Mouse (Mus musculus) intestine, embryonic 14.5 days (tissue): Measurements from ENCODE around the gene Nek7. TPM values are rescaled to one million over a fixed set of nuclear protein-coding genes. Genes with fewer than 3 reads are reported as not detected.

Experiments
- ATAC-seq: fragments of 200-750 bp; cut with Nextera tagmentation; replicated peaks from 2 replicates; pipeline ENCODE4 v1.8.0; 2017; ENCODE audit warnings: low read depth, moderate number of reproducible peaks, moderate TSS enrichment, moderate library complexity; ENCODE audit not compliant: low FRiP score, low TSS enrichment
- DNase-seq: peaks from one replicate; pipeline ENCODE4 v3.0.0-alpha.2; 2018; ENCODE audit warnings: low spot score
- H3K27ac ChIP-seq: fragments of 300-500 bp; sonication (generic); 2 replicates; pipeline ENCODE4 v1.5.1; 2014; ENCODE audit warnings: low read depth, mild to moderate bottlenecking, control low read depth
- H3K27me3 ChIP-seq: fragments of 300-500 bp; sonication (generic); replicated peaks from 2 replicates; pipeline ENCODE4 v1.6.1; 2014; ENCODE audit warnings: low read length, control low read depth; ENCODE audit not compliant: control insufficient read depth, insufficient read depth
- H3K36me3 ChIP-seq: fragments of 300-500 bp; sonication (generic); 2 replicates; pipeline ENCODE4 v1.6.1; 2014; ENCODE audit warnings: low read length, control low read depth; ENCODE audit not compliant: control insufficient read depth, insufficient read depth
- H3K4me1 ChIP-seq: fragments of 300-500 bp; sonication (generic); replicated peaks from 2 replicates; pipeline ENCODE4 v1.6.1; 2014; ENCODE audit warnings: low read length, control low read depth, mixed read lengths; ENCODE audit not compliant: control insufficient read depth, insufficient read depth
- H3K4me2 ChIP-seq: fragments of 300-500 bp; sonication (generic); 2 replicates; pipeline ENCODE4 v1.6.1; 2014; ENCODE audit warnings: low read length
- H3K4me3 ChIP-seq: fragments of 300-500 bp; sonication (generic); 2 replicates; pipeline ENCODE4 v1.5.1; 2014; ENCODE audit warnings: low read depth, low read length, control low read depth, mixed read lengths
- H3K9ac ChIP-seq: fragments of 300-500 bp; sonication (generic); 2 replicates; pipeline ENCODE4 v1.6.1; 2014; ENCODE audit warnings: mild to moderate bottlenecking, low read length
- H3K9me3 ChIP-seq: fragments of 300-500 bp; sonication (generic); 2 replicates; pipeline ENCODE4 v1.6.1; 2016; ENCODE audit warnings: low read length, control low read depth; ENCODE audit not compliant: control insufficient read depth
- WGBS: fragments of 180-500 bp; shearing (Covaris S2); extraction: QIAGEN DNeasy Blood & Tissue Kit; methylation state at CpG from one replicate; pipeline ENCODE4 v1.1.7; 2014; 5-methylcytosine and 5-hydroxymethylcytosine counted together
- polyA plus RNA-seq: library from polyadenylated mRNA; unstranded; fragments of >200 nt; fragmentation: Nextera tagmentation; extraction: Ambion mirVana; gene quantifications from 2 replicates; pipeline ENCODE4 v1.2.1, GENCODE M21; 2014

The Nek7 gene
- polyA plus RNA-seq, 1 experiment from 2014 or later, result 32.0 TPM

- no peak overlapping the region for H3K4me3 ChIP-seq
- 78% methylated on average over 5 of the region's 5 CpGs for WGBS
- DNase-seq, result no peak
Measured at GRCm38 (mm10) chr1:138530604-138531003, 89.3 kb downstream of the Nek7 start.

GRCm38 (mm10) chr1:138523962-138524361, 96.0 kb downstream of the Nek7 start:
- no peak overlapping the region for H3K4me3 ChIP-seq
- no peaks in the 10 kb centered on the region for H3K36me3 ChIP-seq
- H3K9ac ChIP-seq, result no peak overlapping the region
- H3K27ac ChIP-seq, result no peak overlapping the region
- DNase-seq (no peak), ATAC-seq (no peak)
- H3K27me3 ChIP-seq, result no peaks in the 10 kb centered on the region
- 76% methylated on average over 6 of the region's 6 CpGs for WGBS
- H3K4me1 ChIP-seq, result no peaks in the 10 kb centered on the region
- no peaks in the 10 kb centered on the region for H3K9me3 ChIP-seq
- no peak overlapping the region for H3K4me2 ChIP-seq

More at GRCm38 (mm10) chr1:138530604-138531003, 89.3 kb downstream of the Nek7 start:
- H3K4me2 ChIP-seq, result no peak overlapping the region
- H3K27ac ChIP-seq, result no peak overlapping the region
- no peaks in the 10 kb centered on the region for H3K4me1 ChIP-seq
- no peak for ATAC-seq
- H3K9ac ChIP-seq, result no peak overlapping the region
- no peaks in the 10 kb centered on the region for H3K36me3 ChIP-seq
- H3K27me3 ChIP-seq, result no peaks in the 10 kb centered on the region
- H3K9me3 ChIP-seq, result no peaks in the 10 kb centered on the region

GRCm38 (mm10) chr1:138518235-138518634, 101.7 kb downstream of the Nek7 start:
- DNase-seq, result no peak
- 73% methylated on average over 5 of the region's 5 CpGs for WGBS

GRCm38 (mm10) chr1:138517360-138518099, 102.4 kb downstream of the Nek7 start:
- no peak for ATAC-seq
- 35% methylated on average over 6 of the region's 6 CpGs for WGBS
- H3K36me3 ChIP-seq, result no peaks in the 10 kb centered on the region; the same call in 1 of the 2 replicates
- H3K4me2 ChIP-seq, result no peak overlapping the region
- no peak overlapping the region for H3K4me3 ChIP-seq
- H3K27me3 ChIP-seq, result no peaks in the 10 kb centered on the region
- no peak for DNase-seq
- peaks cover 5% of the 10 kb centered on the region; the same call in 1 of the 2 replicates for H3K4me1 ChIP-seq
- H3K27ac ChIP-seq, result no peak overlapping the region
- H3K9ac ChIP-seq, result no peak overlapping the region
- no peaks in the 10 kb centered on the region for H3K9me3 ChIP-seq

More at GRCm38 (mm10) chr1:138518235-138518634, 101.7 kb downstream of the Nek7 start:
- Histone ChIP-seq H3K36me3 (no peaks in the 10 kb centered on the region; the same call in 1 of the 2 replicates), H3K27ac (no peak overlapping the region), H3K27me3 (no peaks in the 10 kb centered on the region), H3K4me3 (no peak overlapping the region), H3K9me3 (no peaks in the 10 kb centered on the region), H3K4me1 (peaks cover 5% of the 10 kb centered on the region; the same call in 1 of the 2 replicates), H3K4me2 (no peak overlapping the region), H3K9ac (no peak overlapping the region)
- no peak for ATAC-seq

GRCm38 (mm10) chr1:138516946-138517345, 103.0 kb downstream of the Nek7 start:
- Histone ChIP-seq H3K36me3 (no peaks in the 10 kb centered on the region; the same call in 1 of the 2 replicates), H3K9me3 (no peaks in the 10 kb centered on the region), H3K4me3 (no peak overlapping the region), H3K4me2 (no peak overlapping the region), H3K4me1 (peaks cover 5% of the 10 kb centered on the region; the same call in 1 of the 2 replicates), H3K27me3 (no peaks in the 10 kb centered on the region), H3K9ac (no peak overlapping the region), H3K27ac (no peak overlapping the region)
- 65% methylated on average over 2 of the region's 2 CpGs for WGBS
- ATAC-seq, result no peak
- DNase-seq, result no peak

- Histone ChIP-seq H3K4me3 (no peak overlapping the region), H3K9me3 (no peaks in the 10 kb centered on the region), H3K4me1 (peaks cover 9% of the 10 kb centered on the region; the same call in 1 of the 2 replicates), H3K36me3 (no peaks in the 10 kb centered on the region; the same call in 1 of the 2 replicates), H3K4me2 (no peak overlapping the region), H3K9ac (no peak overlapping the region), H3K27ac (no peak overlapping the region), H3K27me3 (no peaks in the 10 kb centered on the region)
- ATAC-seq, result no peak
- WGBS, result 79% methylated on average over 9 of the region's 9 CpGs
- no peak for DNase-seq
Measured at GRCm38 (mm10) chr1:138515362-138515761, 104.6 kb downstream of the Nek7 start.

- ATAC-seq (no peak), DNase-seq (no peak)
- Histone ChIP-seq H3K9me3 (no peaks in the 10 kb centered on the region), H3K27me3 (no peaks in the 10 kb centered on the region), H3K4me3 (no peak overlapping the region), H3K9ac (no peak overlapping the region), H3K4me1 (peaks cover 9% of the 10 kb centered on the region; the same call in 1 of the 2 replicates), H3K36me3 (no peaks in the 10 kb centered on the region; the same call in 1 of the 2 replicates), H3K4me2 (no peak overlapping the region), H3K27ac (no peak overlapping the region)
- WGBS, result 69% methylated on average over 4 of the region's 4 CpGs
Measured at GRCm38 (mm10) chr1:138513982-138514381, 106.0 kb downstream of the Nek7 start.

GRCm38 (mm10) chr1:138510566-138510965, 109.4 kb downstream of the Nek7 start:
- H3K4me3 ChIP-seq, result no peak overlapping the region
- H3K4me2 ChIP-seq, result no peak overlapping the region
- H3K9me3 ChIP-seq, result no peaks in the 10 kb centered on the region
- DNase-seq (no peak), ATAC-seq (no peak)
- no peak overlapping the region for H3K27ac ChIP-seq
- H3K27me3 ChIP-seq, result no peaks in the 10 kb centered on the region
- H3K4me1 ChIP-seq, result peaks cover 4% of the 10 kb centered on the region; the same call in 1 of the 2 replicates
- no peak overlapping the region for H3K9ac ChIP-seq
- H3K36me3 ChIP-seq, result no peaks in the 10 kb centered on the region
- WGBS, result 29% methylated on average over 4 of the region's 4 CpGs
